ENCODE assay signal across 20 mouse cellular contexts in genomic region chr19:17762740-17763139, GRCm38 (mm10).
DNase-seq lines count a peak whose midpoint lies in the region; ATAC-seq and TF ChIP-seq lines count a peak whose summit lies in the region.
"Had no signal": no experiment of that assay in that cellular context is flagged by ENCODE, and none has a peak within 500 bp of the region (broad histone marks: within the 10 kb centered on the region; RNA-seq: fewer than 3 reads in every experiment).

No protein-coding gene starts in this region.

- 0 out of 2 replicates have a peak, but pooled peaks cover 11% of the 10 kb centered on the region for H3K4me1 ChIP-seq in kidney, adult 2 months (ENCODE audit: control insufficient read depth, insufficient read depth, low read length)
- H3K4me1 ChIP-seq in midbrain, embryonic 11.5 days (ENCODE audit: control insufficient read depth, insufficient read depth, low read length) = no peaks in the 10 kb centered on the region
- H3K4me1 ChIP-seq in midbrain, postnatal 0 days (ENCODE audit: insufficient read depth, low read length) = no peaks in the 10 kb centered on the region
- H3K4me1 ChIP-seq in brown adipose tissue, adult 24 weeks (ENCODE audit: control insufficient read depth, insufficient read depth, insufficient read length, low read length) = no peaks in the 10 kb centered on the region
- 0 out of 2 replicates have a peak, but pooled peaks cover 4% of the 10 kb centered on the region for H3K4me1 ChIP-seq in heart, embryonic 12.5 days (replicated peaks)
- no peaks in the 10 kb centered on the region for H3K4me1 ChIP-seq in heart, adult 2 months (ENCODE audit: control insufficient read depth, insufficient read depth, low read length)
- H3K4me1 ChIP-seq: hindbrain, embryonic 12.5 days; limb, embryonic 10.5 days; stomach, embryonic 15.5 days had no signal

- H3K27ac ChIP-seq in kidney, adult 2 months (ENCODE audit: insufficient read depth, low read depth, low read length) = no peak overlapping the region
- no peak overlapping the region for H3K27ac ChIP-seq in midbrain, embryonic 11.5 days (ENCODE audit: low read depth, low read length)
- H3K27ac ChIP-seq in midbrain, postnatal 0 days (ENCODE audit: low read depth, low read length) = no peak overlapping the region
- H3K27ac ChIP-seq in brown adipose tissue, adult 24 weeks (replicated peaks; ENCODE audit: low read depth, low read length) = 0 out of 2 replicates have a peak overlapping the region, but pooled peaks have one; percentile 39
- H3K27ac ChIP-seq in heart, embryonic 12.5 days (ENCODE audit: poor library complexity, severe bottlenecking) = no peak overlapping the region
- H3K27ac ChIP-seq in heart, adult 2 months = no peak overlapping the region
- H3K27ac ChIP-seq: embryonic facial prominence, embryonic 13.5 days; hindbrain, embryonic 12.5 days; limb, embryonic 10.5 days; liver, embryonic 14.5 days; midbrain, embryonic 13.5 days; stomach, embryonic 15.5 days had no signal

- no peak for TF ChIP-seq CTCF in kidney, adult 2 months (conservative IDR thresholded peaks at IDR 0.05; ENCODE audit: insufficient read depth, insufficient read length, low read depth, low read length)
- no peak for TF ChIP-seq CTCF in midbrain, postnatal 0 days (IDR thresholded peaks at IDR 0.05)
- no peak for TF ChIP-seq CTCF in heart, adult 2 months (IDR thresholded peaks at IDR 0.05)

- H3K27me3 ChIP-seq in kidney, adult 2 months (replicated peaks; ENCODE audit: control insufficient read depth, insufficient read depth, low read length) = no peaks in the 10 kb centered on the region
- no peaks in the 10 kb centered on the region for H3K27me3 ChIP-seq in midbrain, embryonic 11.5 days (ENCODE audit: control insufficient read depth, insufficient read depth, low read length)
- H3K27me3 ChIP-seq in midbrain, postnatal 0 days (ENCODE audit: insufficient read depth, low read length) = no peaks in the 10 kb centered on the region
- H3K27me3 ChIP-seq in heart, embryonic 12.5 days (replicated peaks) = no peaks in the 10 kb centered on the region
- no peaks in the 10 kb centered on the region for H3K27me3 ChIP-seq in heart, adult 2 months (ENCODE audit: control insufficient read depth, insufficient read depth, low read length)
- H3K27me3 ChIP-seq: embryonic facial prominence, embryonic 13.5 days; hindbrain, embryonic 12.5 days; midbrain, embryonic 13.5 days; stomach, embryonic 15.5 days had no signal

- no peak for TF ChIP-seq POLR2A in kidney, adult 2 months (IDR thresholded peaks at IDR 0.05; ENCODE audit: low read depth, low read length)
- no peak for TF ChIP-seq POLR2A in heart, adult 2 months (IDR thresholded peaks at IDR 0.05; ENCODE audit: insufficient read depth, low read depth, low read length)

- no peaks in the 10 kb centered on the region for H3K36me3 ChIP-seq in kidney, adult 2 months (ENCODE audit: control insufficient read depth, insufficient read depth, low read length)
- no peaks in the 10 kb centered on the region for H3K36me3 ChIP-seq in midbrain, embryonic 11.5 days (ENCODE audit: control insufficient read depth, insufficient read depth, low read length)
- H3K36me3 ChIP-seq in midbrain, postnatal 0 days (ENCODE audit: insufficient read depth, low read length) = no peaks in the 10 kb centered on the region
- H3K36me3 ChIP-seq in heart, embryonic 12.5 days = no peaks in the 10 kb centered on the region
- H3K36me3 ChIP-seq in heart, adult 2 months (ENCODE audit: control insufficient read depth, insufficient read depth, low read length) = no peaks in the 10 kb centered on the region
- H3K36me3 ChIP-seq: embryonic facial prominence, embryonic 13.5 days; hindbrain, embryonic 12.5 days; limb, embryonic 10.5 days; midbrain, embryonic 13.5 days; stomach, embryonic 15.5 days had no signal

- H3K9me3 ChIP-seq in midbrain, embryonic 11.5 days (ENCODE audit: control insufficient read depth, low read length) = no peaks in the 10 kb centered on the region
- no peaks in the 10 kb centered on the region for H3K9me3 ChIP-seq in midbrain, postnatal 0 days (ENCODE audit: low read length)
- no peaks in the 10 kb centered on the region for H3K9me3 ChIP-seq in heart, embryonic 12.5 days (replicated peaks)
- H3K9me3 ChIP-seq: embryonic facial prominence, embryonic 13.5 days; hindbrain, embryonic 12.5 days; limb, embryonic 10.5 days; midbrain, embryonic 13.5 days; stomach, embryonic 15.5 days had no signal

- TF ChIP-seq EP300 in heart, adult 2 months (IDR thresholded peaks at IDR 0.05; ENCODE audit: insufficient read depth, low read depth, low read length) = no peak

- DNase-seq in kidney, adult 2 months = peak; percentile 38
- no peak for DNase-seq in kidney, postnatal 4 days
- DNase-seq in midbrain, embryonic 11.5 days (ENCODE audit: low spot score, missing footprints) = peak; percentile 33
- no peak for DNase-seq in midbrain, postnatal 0 days (ENCODE audit: low spot score)
- no peak for DNase-seq in heart, adult 2 months
- DNase-seq: cerebellum, adult 9-11 months; heart, postnatal 14 days; kidney, postnatal 36 days; layer of hippocampus, adult 9-11 months had no signal

- H3K9ac ChIP-seq in midbrain, embryonic 11.5 days (ENCODE audit: low read length) = no peak overlapping the region
- H3K9ac ChIP-seq in midbrain, postnatal 0 days (replicated peaks; ENCODE audit: low read length, poor library complexity, severe bottlenecking) = no peak overlapping the region
- no peak overlapping the region for H3K9ac ChIP-seq in heart, embryonic 12.5 days
- H3K9ac ChIP-seq in heart, adult 2 months (ENCODE audit: low read depth, low read length) = no peak overlapping the region
- H3K9ac ChIP-seq: embryonic facial prominence, embryonic 13.5 days; hindbrain, embryonic 12.5 days; liver, embryonic 14.5 days; midbrain, embryonic 13.5 days; stomach, embryonic 15.5 days had no signal

- intact Hi-C loops in heart, adult 2 months (cut with DNase I) = no loop called here

- no peak overlapping the region for H3K4me3 ChIP-seq in kidney, adult 2 months (ENCODE audit: insufficient read depth, low read depth, low read length)
- H3K4me3 ChIP-seq in midbrain, embryonic 11.5 days (ENCODE audit: low read depth, low read length) = no peak overlapping the region
- no peak overlapping the region for H3K4me3 ChIP-seq in midbrain, postnatal 0 days (ENCODE audit: low read depth, low read length)
- H3K4me3 ChIP-seq in brown adipose tissue, adult 24 weeks (ENCODE audit: insufficient read depth, low read depth, low read length) = no peak overlapping the region
- no peak overlapping the region for H3K4me3 ChIP-seq in heart, embryonic 12.5 days
- H3K4me3 ChIP-seq in heart, adult 2 months = no peak overlapping the region
- H3K4me3 ChIP-seq: embryonic facial prominence, embryonic 13.5 days; hindbrain, embryonic 12.5 days; limb, embryonic 10.5 days; midbrain, embryonic 13.5 days; myocyte; stomach, embryonic 15.5 days had no signal

- no peaks in the 10 kb centered on the region for H3K79me2 ChIP-seq in heart, adult 2 months (replicated peaks; ENCODE audit: control insufficient read depth, insufficient read depth, low read length)

- ATAC-seq in midbrain, embryonic 11.5 days (ENCODE audit: low FRiP score) = no peak
- no peak for ATAC-seq in midbrain, postnatal 0 days (ENCODE audit: low FRiP score)
- no peak for ATAC-seq in heart, embryonic 12.5 days (ENCODE audit: insufficient number of reproducible peaks, low FRiP score)
- ATAC-seq: forebrain, embryonic 16.5 days; midbrain, embryonic 13.5 days had no signal

- no peak overlapping the region for H3K4me2 ChIP-seq in midbrain, embryonic 11.5 days
- H3K4me2 ChIP-seq in midbrain, postnatal 0 days (ENCODE audit: low read depth, low read length, poor library complexity, severe bottlenecking) = no peak overlapping the region
- H3K4me2 ChIP-seq in heart, embryonic 12.5 days = no peak overlapping the region
- H3K4me2 ChIP-seq: embryonic facial prominence, embryonic 13.5 days; heart, embryonic 11.5 days; hindbrain, embryonic 12.5 days; midbrain, embryonic 13.5 days; stomach, embryonic 15.5 days had no signal

Comparison
In these comparisons a context has a peak if more than half of its experiments do, and no peak if none do; other contexts are left out.
1. DNase-seq: peak in kidney, adult 2 months (single experiment) and midbrain, embryonic 11.5 days (single experiment); none in kidney, postnatal 4 days (0 of 2), midbrain, postnatal 0 days (single experiment) and heart, adult 2 months (0 of 2).